Mouse (Mus musculus): ENCODE measurements around the gene Ctf1.

Ctf1 gene

DNA sequence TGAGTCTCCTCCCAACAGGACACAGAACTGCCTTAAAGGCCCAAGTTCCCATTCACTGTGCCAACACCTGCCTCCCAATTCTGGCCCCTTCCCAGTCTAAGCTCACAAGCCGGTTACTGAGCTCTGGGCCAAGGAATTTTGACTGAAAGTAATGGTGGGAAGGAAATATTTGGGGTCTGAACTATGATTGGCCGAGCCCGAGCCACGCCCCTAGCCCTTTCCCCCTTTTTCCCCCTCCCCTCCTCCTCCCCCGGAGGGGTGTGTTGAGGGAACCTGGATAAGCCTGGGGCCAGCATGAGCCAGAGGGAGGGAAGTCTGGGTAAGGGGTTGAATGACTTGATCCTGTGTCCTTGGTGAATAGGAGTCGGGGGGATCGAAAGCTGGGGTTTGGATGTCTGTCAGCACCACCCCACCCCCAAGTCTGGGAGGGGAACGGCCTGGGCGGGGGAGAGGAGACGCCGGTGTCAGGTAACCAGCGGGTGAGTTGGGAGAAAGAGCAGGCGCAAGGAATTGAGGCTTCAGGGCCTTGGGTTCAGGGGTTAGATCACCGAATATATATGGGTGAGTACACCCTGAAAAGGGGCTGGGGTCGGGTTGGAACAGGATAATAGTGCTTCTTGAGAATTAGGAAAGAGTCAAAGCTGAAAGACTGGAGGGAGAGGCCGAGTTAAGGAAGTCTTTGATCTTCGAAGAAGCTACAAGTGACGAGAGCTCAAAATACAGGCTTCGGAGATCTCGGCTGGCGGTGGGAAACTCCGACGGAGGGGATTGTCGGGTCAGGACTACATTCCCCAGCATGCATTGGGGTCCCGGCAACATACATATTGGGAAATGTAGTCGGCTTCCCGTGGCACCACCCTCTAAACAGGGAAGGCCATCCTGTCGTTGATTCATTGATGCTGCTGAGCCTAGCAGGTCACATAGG lies at the start of gene Ctf1:
Gene Ctf1, plus strand, starts transcription at position 276 of the 925 bp plus-strand sequence.
- peak; percentile 91 for DNase-seq

DNA sequence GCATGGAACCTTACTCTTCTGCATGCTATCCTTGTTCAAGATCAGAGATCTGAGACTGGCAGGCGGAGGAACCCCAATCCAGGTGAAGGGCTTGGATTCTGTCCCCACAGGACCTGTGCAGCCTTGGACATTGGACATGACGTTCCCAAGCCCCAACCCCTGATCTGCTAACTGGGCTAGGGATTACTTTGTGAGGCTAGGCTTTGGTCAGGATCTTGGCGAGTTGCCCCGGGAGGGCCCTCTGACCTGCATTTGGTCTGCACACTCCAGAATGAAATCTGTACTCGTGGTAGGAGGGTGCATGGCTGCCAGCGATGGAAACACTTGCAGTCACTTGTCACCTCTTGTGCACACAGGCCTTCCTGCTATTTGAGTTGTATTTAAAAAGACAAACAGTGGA lies 49.6 kb upstream of the Ctf1 start:
- no peak for DNase-seq

DNA sequence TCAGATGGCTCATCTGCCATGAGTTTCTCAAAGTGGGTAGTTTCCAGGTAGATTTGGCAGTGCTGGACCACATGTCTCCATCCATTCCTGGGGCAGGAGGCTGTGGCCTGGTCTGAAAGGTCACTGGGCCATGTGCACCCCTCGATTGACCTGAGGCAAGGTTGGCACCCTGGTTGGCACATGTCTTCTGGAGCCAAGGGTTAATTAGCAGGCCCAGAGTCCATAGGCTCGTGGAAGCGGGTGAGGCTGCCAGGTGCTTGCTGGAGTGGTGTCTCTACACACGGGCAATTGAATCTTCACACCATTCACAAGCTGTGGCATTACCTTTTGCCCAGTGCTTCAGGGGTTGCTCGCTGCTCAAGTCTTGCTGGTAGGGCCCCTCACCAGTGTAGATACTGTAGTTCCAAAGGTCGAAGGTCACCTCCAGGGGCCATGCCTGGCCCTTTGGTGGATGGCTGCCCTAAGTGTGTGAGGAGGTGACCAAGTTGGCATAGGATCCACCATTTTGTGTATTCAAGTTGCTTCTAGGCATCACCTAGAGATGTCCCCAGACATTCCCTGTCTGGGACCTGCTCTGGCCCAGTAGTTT lies 46.4 kb upstream of the Ctf1 start:
- no peak for DNase-seq

DNA sequence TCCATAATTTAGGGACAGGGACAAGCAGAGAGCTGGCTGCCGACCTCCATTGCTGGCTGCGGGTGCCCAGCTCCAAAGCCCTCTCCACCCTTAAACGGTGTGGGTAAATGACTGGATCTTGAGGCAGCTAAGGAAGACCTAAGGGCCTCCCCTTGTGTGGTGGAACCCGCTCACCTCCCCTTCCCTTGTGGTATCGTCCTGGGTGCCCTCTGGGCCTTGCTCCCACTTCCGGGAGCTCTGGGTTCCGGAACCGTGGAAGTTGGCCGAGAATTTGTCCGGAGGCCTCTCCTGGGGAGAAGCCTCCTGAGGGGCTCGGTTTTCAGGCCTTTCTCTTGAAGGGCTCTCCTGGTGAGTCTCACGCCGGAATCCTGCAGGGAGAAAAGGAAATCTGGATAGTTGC lies 45.9 kb upstream of the Ctf1 start:
- DNase-seq, result no peak

DNA sequence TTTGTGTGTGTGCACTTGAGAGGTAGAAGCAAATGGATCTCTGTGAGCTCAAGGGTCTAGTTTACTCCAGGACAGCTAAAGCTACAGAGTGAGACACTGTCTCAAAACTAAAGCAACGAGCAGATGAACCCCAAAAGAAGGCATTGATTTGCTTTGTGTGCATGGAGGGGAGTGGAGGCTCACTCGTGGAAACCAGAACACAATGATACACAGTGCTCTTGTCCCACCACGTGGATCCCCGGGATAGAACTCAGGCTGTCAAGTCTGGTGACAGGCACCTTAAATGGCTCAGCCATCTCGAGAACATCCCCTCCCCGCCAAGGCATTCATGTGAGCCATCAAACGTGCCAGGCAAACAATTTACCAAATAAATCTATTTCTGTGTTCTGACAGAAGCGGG lies 45.4 kb upstream of the Ctf1 start:
- no peak for DNase-seq

DNA sequence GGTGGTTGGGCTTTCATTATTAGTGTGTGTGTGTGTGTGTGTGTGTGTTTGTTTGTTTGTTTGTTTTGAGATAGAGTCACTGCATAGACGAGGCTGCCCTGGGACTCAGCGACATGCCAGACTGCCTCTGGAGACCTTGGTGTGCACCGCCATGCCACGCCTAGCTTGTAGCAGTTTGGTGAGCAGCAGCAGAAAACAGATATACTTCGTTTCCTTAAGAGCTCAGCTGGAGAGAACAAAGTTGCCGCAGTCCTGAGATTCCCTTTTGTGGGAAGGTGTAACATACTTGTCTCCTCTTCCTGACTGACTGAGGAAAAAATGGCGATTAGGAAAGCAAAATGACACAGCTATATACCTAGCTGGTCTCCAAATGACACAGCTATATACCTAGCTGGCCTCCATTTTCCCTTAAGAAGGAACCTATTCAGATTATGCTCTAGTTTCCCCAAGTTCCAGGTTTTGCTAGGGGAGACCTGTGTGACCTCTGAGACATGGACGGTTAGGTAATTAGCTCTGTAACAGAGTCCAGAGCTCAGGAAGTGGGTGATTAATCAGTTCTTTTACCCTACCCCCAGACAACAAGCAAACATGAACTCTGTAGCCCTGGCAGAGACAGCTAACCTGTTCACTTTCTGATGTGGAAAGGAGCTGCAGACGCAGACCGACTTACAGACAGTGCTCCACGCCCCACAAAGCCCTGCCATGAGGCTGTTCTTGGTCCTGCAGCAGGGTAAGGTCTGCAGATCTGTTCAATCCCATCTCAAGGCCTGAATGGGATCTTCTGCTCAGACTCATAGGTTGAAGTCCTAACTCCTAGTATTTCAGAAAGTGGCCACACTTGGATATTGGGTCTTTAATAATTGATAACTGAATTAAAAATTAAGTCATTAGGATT lies 40.4 kb upstream of the Ctf1 start:
- no peak for DNase-seq

DNA sequence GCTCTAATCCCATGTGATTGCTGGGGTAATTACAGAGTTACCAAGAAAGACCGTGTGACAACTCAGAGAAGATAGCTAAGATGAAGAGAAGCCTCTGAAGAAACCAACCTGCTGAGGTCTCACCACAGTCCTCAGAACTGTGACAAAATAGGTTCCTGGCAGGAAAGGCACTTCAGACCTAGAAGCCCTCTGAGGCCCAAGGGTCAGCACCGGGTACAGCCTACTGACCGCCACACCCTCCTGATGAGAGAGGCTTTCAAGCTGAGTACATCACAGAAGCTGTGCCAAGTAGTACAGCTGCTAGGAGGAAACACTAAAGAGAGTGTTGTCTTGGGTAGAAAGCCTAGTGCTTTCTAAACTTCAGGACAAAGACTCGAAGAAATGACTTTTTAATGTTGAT lies 39.8 kb upstream of the Ctf1 start:
- no peak for DNase-seq

DNA sequence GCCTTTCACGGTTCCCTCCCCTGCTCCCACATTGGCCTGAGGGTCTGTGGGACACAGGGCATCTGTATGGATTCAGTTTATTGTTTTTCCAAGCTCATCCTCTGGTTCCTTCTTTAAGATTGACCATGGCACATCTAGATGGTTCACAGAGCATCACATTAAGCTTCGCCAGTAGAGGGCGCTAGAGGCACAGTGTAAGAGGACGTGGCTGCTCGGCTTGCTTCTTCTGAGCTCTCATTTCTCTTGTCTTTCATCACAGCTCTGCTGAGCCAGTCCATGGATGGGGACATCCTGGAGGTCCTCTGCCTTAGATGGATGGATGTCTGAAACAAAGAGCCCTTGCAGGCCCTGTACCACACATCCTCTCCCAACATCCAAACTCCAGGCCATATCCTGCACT lies 37.6 kb upstream of the Ctf1 start:
- DNase-seq, result peak; percentile 95

DNA sequence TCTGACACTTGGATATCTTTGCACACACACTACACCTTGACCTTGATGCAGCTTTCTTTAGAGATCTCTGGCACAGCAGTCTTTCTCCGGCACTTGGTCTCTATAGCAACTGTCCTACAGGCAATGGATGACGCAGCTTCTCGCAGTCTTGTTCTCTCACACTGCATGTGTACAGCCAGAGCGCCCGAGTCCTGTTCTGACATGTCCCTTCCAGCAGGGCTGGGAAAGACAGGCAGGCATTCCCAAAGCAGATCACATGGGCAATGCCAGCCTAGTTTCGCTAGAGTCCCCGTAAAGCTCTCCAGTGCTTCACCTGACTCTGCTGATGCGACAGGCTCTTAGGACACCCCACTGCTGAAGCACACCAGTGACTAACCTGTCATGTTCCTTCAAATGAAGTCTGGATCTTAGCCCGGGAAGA lies 37.1 kb upstream of the Ctf1 start:
- DNase-seq, result no peak

DNA sequence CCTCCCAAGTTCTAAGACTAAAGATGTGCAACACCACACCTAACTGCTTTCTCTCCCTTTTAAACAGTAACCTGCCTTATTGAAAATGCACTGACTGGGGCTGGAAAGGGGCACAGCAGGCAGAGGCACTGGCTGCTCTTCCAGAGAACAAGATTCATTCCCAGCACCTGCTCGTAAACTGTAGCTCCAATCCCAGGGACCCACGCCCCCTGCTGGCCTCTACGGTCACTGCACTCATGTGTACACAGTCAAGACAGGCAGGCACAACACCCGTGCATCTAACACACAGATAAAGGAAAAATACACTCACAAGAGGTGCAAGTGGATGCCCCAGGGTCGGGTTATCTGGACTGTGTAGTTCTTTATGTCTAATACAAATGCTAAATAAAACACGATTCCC lies 35.5 kb upstream of the Ctf1 start:
- DNase-seq, result peak; percentile 63

DNA sequence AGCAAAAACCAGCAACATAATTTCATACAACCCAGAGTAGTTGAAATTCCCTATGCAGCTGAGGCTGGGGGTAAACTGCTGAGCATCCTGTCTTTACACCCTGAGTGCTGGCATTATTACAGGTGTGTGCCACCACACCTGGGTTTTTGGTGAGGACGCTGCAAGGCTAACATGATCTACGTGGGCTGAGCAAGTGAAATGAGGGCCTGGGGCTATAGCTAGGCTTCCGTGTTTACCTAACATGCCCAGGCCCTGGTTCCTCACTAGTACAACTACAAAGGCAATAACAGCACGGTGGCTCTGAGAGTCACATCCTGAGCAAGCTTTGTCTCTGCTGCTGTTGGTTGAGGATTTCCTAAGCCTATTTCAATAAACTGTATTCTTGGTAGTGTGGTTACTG lies 34.9 kb upstream of the Ctf1 start:
- DNase-seq, result no peak

DNA sequence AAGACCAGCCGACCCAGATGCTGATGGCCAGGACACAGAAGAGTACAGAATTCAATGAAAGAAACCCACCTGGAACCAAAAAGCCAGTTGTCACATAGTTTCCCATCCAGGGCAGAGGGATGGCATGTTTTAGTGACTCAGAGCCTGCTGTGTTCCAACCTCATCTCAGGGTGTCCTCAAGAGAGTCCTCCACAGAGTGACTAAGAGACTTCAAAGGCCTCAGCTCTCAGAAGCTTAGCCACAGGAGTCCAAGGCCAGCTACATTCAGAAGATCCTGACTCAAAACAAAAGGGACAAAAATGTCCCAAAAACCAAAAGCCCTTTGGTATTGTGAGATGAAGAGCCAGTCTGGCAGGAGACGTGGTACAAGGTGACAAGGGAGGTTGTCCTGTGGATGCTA lies 33.7 kb upstream of the Ctf1 start:
- no peak for DNase-seq

DNA sequence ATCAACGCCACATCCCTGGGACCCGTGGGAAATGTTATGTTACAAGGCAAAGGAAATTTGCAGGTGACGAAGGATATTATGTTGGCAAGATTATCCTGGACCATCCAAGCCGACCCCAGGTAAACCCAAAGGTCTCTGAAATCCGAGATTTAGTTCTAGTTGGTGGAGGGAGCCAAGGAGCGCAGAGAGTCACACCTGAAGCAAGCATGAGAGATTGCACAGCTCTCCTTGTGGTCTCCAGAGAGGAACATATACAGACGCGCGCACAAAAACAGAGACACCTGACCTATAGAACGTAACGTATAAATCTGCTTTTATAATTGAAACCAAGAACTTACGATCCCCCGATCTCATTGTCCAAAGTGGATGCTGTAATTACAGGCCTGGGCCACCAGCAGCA lies 32.0 kb upstream of the Ctf1 start:
- DNase-seq, result no peak

DNA sequence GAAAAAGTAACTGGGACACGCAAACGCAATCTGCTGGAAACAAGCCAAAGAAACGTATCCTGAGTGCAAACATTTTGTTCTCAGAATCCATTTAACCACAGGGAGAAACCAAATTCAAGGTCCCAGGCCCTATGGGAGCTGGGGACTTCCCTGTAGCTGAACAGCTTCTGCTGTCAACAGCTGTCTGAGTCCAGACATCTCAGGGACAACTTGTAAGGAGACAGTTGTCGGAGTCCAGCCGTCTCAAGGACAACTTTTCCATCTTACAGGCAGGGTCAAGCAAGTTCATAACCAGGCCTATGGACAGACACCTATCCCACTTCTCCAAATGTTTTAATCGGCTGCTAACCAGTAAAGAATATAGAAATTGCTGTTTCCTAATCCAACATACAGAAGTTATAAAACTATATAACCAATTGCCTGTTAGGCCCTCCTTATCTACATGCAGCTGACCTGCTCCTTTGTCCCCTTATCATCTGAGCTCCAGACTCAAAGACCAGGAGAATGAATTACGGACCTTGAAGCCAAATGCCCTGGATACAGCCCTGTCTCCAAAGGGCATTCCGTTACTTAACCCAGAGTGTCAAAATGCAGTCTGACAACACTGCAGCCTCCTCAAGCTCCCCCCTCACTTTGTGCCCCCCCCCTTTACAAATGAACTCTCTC lies 30.5 kb upstream of the Ctf1 start:
- DNase-seq, result no peak

DNA sequence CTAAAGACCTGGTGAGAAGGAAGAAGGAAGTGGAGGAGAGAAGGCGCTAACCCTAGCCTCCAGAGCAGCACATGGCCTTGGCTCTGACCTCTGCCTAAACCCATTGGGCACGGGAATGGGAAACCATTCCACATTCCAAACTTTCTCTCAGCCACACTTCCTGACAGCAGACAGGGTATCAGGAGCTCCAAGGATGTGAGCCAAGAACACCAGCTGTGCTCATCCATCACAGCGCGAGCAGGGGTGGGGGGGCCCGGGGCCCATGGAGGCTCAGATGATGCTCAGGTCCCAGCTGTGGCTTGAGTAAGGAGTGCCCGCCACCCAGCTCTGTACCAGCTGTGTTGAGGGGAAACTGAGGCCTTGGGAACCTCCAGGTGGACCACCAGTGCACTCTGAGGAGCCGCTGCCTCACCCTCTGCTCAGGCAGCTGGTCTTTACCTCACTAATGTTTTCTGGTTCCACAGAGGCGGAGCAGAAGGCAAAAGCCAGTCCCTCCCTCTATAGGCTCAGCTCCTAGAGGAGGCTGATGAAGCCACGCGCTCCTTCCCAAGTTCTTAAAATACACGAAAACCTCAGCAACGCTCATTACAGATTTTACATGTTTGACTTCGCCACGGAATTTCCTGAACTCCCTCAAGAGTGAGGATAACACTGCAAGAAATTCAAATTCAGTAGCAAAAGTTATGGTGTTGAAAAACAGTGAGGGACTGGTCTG lies 27.1 kb upstream of the Ctf1 start:
- peak; percentile 49 for DNase-seq

DNA sequence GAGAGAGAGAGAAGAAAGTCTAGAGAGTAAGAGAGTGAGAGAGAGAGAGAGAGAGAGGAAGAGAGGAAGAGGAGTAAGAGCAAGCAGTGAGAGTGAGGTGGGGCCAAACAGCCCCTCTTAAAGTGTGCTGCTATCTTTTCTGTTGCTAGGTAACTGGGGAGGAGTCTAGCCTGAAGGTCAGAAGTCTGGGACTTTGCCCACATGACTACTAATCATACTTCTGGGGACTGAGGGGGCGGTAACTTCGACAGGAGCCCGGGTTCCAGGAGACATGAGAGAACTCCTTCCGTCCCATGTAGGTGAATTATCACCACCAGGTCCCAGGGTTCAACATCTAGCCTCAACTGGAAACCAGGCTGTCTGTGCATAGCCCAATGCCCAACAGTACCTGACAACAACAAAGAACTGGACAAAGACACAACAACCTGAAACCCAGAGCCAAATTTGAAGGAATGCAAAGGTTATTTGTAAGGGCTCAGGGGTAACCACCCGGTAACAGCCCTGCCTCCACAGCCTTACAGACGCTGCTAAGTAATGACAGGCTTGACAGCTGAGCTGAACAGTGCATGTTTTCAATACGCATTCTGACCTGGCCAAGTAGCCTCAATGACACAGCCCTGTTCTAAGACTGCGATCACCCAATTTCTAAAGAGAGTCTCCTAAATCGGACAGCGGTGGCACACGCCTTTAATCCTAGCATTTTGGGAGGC lies 25.6 kb upstream of the Ctf1 start:
- DNase-seq, result no peak

DNA sequence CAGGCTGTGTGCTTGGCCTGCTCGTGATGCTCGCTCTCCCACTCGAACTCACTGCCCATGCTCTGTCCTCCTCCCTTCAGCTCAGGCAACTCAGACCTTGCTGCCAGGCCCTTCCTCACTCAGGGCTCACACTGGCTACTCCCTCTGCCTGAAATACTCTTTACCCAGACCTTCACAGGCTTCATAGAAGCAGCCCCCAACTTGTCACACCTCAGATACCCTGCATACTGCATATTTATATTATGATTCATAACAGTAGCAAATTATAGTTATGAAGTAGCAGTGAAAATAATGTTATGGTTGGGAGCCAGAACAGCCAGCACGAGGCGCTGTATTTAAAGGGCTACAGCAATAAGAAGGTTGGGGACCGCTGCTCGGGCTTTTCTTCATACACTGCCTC lies 23.6 kb upstream of the Ctf1 start:
- no peak for DNase-seq

DNA sequence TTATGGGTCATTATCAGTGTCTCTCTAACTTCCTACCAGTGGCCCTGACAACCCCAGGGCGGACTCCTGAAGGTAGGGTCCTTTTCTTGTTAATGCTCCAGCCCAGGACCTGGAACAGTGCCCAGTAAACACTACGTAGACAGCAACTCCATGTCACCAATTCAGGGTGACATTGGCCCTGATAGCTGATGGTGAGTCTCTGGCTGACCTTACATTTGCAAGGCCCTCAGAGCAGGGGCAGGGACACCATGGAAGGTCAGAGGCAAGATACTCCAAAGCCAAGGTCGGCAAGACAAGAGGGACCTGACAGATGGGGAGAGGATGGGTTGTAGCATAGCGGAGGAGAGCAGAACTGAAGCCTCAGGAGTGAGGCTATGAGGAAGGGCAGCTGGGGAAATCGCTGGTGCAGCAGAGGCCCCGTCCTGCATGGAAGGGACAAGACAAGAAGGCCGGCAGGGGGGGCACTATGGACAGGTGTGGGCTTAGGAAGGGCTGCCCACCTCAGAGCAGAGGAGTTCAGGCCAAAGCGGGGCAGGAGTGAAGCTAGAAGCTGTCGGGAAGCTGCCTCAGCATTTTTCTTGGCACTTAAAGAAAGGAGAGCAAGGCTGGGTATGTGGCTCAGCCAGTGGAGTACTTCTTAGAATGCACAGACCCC lies 22.8 kb upstream of the Ctf1 start:
- no peak for DNase-seq

DNA sequence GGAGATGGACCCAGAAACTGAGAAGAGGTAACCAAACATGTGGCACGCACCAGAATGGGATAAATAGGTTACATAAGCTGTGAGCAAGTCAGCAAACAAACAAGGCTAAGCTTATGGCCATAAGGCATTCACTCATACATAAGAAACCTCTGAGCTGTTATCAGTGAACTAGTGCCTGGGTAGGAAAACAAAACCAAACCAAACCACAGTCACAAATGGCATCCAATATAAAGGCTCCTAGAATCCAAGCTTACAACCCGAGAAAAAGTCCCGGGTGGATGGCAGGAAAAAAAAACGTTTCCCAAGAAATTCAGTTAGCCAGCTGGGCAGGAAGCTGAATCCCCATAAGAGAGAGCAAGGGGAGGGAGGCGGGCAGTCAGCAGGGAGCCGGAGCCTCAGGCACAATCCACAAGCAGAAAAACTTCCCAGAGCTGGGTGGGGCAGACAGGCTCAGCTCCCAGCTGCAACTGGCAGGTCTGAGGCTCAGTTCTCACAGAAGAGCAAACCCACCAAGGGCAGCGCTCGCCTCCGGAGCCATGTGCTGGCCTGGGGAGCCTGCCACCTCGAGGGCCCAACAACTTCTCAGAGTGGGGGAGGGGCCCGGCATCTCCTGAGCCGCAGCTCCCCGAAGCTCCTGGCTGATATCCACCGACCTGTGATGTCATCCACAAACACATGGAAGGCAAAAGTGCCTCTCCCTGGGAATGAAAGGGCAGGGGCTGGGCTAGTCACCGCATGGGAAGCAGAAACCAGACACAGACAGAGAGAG lies 21.1 kb upstream of the Ctf1 start:
- DNase-seq, result peak; percentile 86

DNA sequence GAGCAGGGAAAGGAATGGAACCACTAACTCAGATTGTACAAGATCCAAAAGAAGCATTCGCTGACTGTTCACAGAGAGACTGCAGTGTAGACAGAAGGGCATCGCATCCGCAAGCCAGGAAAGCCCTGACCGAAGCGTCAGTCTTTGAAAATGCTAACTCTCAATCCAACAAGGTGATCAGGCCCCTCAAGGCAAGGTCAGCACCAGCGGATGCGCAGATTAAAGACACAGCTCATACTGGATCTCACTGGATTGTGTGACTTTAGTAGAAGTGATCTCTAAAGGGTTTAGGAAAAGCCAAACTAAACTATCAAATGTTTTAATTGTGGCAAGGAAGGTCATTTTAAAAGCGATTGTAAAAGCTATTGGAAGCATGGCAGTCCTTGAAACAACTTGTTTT lies 19.2 kb upstream of the Ctf1 start:
- no peak for DNase-seq

Data from lung, postnatal 36 days (tissue).